Mouse (Mus musculus) liver, postnatal 0 days (tissue): Measurements from ENCODE around the gene Psen2. TPM values are rescaled to one million over a fixed set of nuclear protein-coding genes. Genes with fewer than 3 reads are reported as not detected.

Experiments used
- ATAC-seq: fragments of 200-750 bp; cut with Nextera tagmentation; 2 replicates; pipeline ENCODE4 v1.8.0; 2017; ENCODE audit warnings: mild to moderate bottlenecking, moderate library complexity
- DNase-seq: peaks from one replicate; pipeline ENCODE4 v3.0.0-alpha.2; 2016
- H3K27ac ChIP-seq: fragments of 300-500 bp; sonication (generic); 2 replicates; pipeline ENCODE4 v1.5.1; 2014; ENCODE audit warnings: antibody characterized with exemption, moderate library complexity, mild to moderate bottlenecking, low read depth
- H3K27me3 ChIP-seq: fragments of 300-500 bp; sonication (generic); 2 replicates; pipeline ENCODE4 v1.6.1; 2014; ENCODE audit warnings: low read length, control low read depth, mixed read lengths; ENCODE audit not compliant: insufficient read depth
- H3K36me3 ChIP-seq: fragments of 300-500 bp; sonication (generic); replicated peaks from 2 replicates; pipeline ENCODE4 v1.6.1; 2014; ENCODE audit warnings: mild to moderate bottlenecking, control low read depth, low read length, moderate library complexity, mixed read lengths; ENCODE audit not compliant: insufficient read depth
- H3K4me1 ChIP-seq: fragments of 300-500 bp; sonication (generic); 2 replicates; pipeline ENCODE4 v1.6.1; 2014; ENCODE audit warnings: antibody characterized with exemption, mild to moderate bottlenecking, control low read depth; ENCODE audit not compliant: insufficient read depth
- H3K4me2 ChIP-seq: fragments of 300-500 bp; sonication (generic); 2 replicates; pipeline ENCODE4 v1.6.1; 2014; ENCODE audit warnings: low read depth, mild to moderate bottlenecking, low read length, moderate library complexity, mixed read lengths
- H3K4me3 ChIP-seq: fragments of 300-500 bp; sonication (generic); 2 replicates; pipeline ENCODE4 v1.5.1; 2014; ENCODE audit warnings: low read depth, low read length
- H3K9ac ChIP-seq: fragments of 300-500 bp; sonication (generic); replicated peaks from 2 replicates; pipeline ENCODE4 v1.6.1; 2014; ENCODE audit warnings: mild to moderate bottlenecking, moderate library complexity
- H3K9me3 ChIP-seq: fragments of 300-500 bp; sonication (generic); 2 replicates; pipeline ENCODE4 v1.6.1; 2016; ENCODE audit warnings: mild to moderate bottlenecking, control low read depth, low read length, mixed read lengths
- CTCF ChIP-seq: sonication (generic); IDR thresholded peaks from 2 replicates; pipeline ENCODE4 v1.5.1; 2016; ENCODE audit warnings: antibody characterized with exemption, low read depth
- EP300 ChIP-seq: IDR thresholded peaks from 2 replicates; pipeline ENCODE4 v1.6.1; 2016; ENCODE audit warnings: antibody characterized with exemption, low read depth, mild to moderate bottlenecking
- WGBS: fragments of 180-500 bp; shearing (Covaris S2); extraction: QIAGEN DNeasy Blood & Tissue Kit; methylation state at CpG from one replicate; pipeline ENCODE4 v1.1.7; 2014; ENCODE audit not compliant: insufficient replicate concordance; 5-methylcytosine and 5-hydroxymethylcytosine counted together
- polyA plus RNA-seq: library from polyadenylated mRNA; unstranded; fragments of >200 nt; fragmentation: Nextera tagmentation; extraction: Ambion mirVana; gene quantifications from 2 replicates; pipeline ENCODE4 v1.2.1, GENCODE M21; 2015

Gene Psen2
- 25.6 and 25.8 TPM in 2 replicates for polyA plus RNA-seq

- DNase-seq, result peak; percentile 69
- Histone ChIP-seq H3K27ac (peak within 1 kb of the TSS; percentile 49), H3K4me1 (peaks cover 42% of the 10 kb centered on the region), H3K9me3 (no peaks in the 10 kb centered on the region), H3K4me3 (no peak within 1 kb of the TSS), H3K4me2 (peak within 1 kb of the TSS; percentile 74; the same call in 1 of the 2 replicates), H3K27me3 (no peaks in the 10 kb centered on the region), H3K9ac (no peak within 1 kb of the TSS), H3K36me3 (no peaks in the 10 kb centered on the region)
- ATAC-seq, result peak; percentile 57
- peak; percentile 75 for TF ChIP-seq EP300
- peak; percentile 76 for TF ChIP-seq CTCF
- WGBS, result 26% methylated on average over 7 of the region's 7 CpGs
These were observed at the start of gene Psen2 for GRCm38 (mm10) chr1:180263364-180263997. TSS of gene Psen2 (minus strand) at chr1:180263438.

GRCm38 (mm10) chr1:180312792-180313311 lies 49.6 kb upstream of the Psen2 start:
- TF ChIP-seq CTCF (no peak), EP300 (no peak)
- Histone ChIP-seq H3K9ac (no peak overlapping the region), H3K27ac (no peak overlapping the region), H3K27me3 (peaks cover 7% of the 10 kb centered on the region; the same call in 1 of the 2 replicates), H3K4me3 (no peak overlapping the region), H3K4me1 (peaks cover 10% of the 10 kb centered on the region), H3K36me3 (no peaks in the 10 kb centered on the region), H3K9me3 (no peaks in the 10 kb centered on the region), H3K4me2 (no peak overlapping the region)
- DNase-seq (no peak), ATAC-seq (peak; percentile 40; the same call in 1 of the 2 replicates)
- WGBS, result 51% methylated on average over 6 of the region's 6 CpGs

DNA sequence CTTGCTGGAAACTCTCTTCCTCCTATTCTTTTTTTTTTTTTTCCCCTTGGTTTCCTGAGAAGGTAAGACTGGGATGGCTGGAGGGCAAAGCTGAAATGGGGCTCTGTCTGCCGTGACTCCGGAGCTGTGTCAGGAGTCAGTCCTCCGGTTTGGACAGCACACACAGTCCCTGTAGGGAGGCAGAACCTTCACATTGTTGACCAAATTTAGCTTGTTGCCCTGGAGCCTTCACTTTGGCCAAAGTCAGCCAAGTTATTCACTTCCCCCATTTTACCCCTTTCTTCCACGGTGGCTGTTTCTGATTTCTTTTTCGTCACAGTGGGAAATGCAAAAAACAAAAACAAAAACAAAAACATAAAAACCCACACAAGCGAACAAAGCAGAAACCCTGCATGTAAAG lies 49.0 kb upstream of the Psen2 start:
- Histone ChIP-seq H3K9ac (no peak overlapping the region), H3K4me2 (no peak overlapping the region), H3K4me3 (no peak overlapping the region), H3K4me1 (peaks cover 7% of the 10 kb centered on the region), H3K9me3 (no peaks in the 10 kb centered on the region), H3K36me3 (no peaks in the 10 kb centered on the region), H3K27ac (no peak overlapping the region), H3K27me3 (peaks cover 7% of the 10 kb centered on the region; the same call in 1 of the 2 replicates)
- ATAC-seq (no peak), DNase-seq (no peak)
- no peak for TF ChIP-seq EP300
- no peak for TF ChIP-seq CTCF
- WGBS, result 53% methylated on average over 6 of the region's 6 CpGs

DNA sequence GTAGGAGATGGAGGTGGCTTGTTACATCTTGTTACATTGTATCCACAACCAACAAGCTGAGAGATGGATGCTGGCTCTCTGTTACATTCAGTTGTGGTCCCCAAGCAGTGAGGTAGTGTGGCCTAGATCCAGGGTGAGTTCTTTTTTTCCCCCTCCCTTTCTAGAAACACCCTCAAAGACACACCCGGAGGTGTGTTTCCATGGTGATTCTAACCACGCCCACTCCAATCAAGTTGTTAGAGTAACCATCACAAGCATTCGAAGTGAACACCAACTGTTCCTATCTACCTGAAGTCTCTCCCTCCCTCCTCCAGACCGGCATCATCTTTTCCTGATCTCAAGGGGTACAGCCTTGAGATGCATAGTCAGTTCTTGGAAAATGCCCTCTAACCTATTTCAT lies 45.7 kb upstream of the Psen2 start:
- no peaks in the 10 kb centered on the region for H3K36me3 ChIP-seq
- TF ChIP-seq EP300 (no peak), CTCF (no peak)
- H3K27ac ChIP-seq, result no peak overlapping the region
- H3K4me2 ChIP-seq, result no peak overlapping the region
- no peak overlapping the region for H3K9ac ChIP-seq
- H3K4me3 ChIP-seq, result no peak overlapping the region
- peaks cover 5% of the 10 kb centered on the region for H3K4me1 ChIP-seq
- peaks cover 3% of the 10 kb centered on the region; the same call in 1 of the 2 replicates for H3K27me3 ChIP-seq
- no peak for DNase-seq
- 63% methylated on average over 4 of the region's 4 CpGs for WGBS
- H3K9me3 ChIP-seq, result no peaks in the 10 kb centered on the region
- ATAC-seq, result no peak

DNA sequence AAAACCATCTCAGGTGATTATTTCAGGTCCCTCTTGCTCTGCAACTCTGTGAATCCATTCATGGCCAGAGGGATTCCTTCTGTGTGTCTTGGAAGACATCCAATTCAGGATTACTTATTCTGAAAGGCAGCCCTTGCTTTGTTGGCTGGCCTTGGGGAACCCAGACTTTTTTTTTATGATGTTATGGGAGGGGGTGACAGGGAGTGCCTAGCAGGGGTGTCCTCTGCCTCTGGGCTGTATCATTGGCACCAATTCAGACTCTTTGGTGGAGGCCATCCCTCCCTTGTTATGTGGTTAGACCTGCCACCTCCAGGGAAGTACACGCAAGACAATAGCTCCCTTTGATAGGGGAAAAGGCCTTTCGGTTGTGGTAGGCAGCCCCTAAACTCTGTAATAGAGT lies 44.4 kb upstream of the Psen2 start:
- no peak for ATAC-seq
- H3K4me2 ChIP-seq, result no peak overlapping the region
- no peaks in the 10 kb centered on the region for H3K36me3 ChIP-seq
- no peaks in the 10 kb centered on the region; the same call in 1 of the 2 replicates for H3K4me1 ChIP-seq
- 45% methylated on average over 2 of the region's 2 CpGs for WGBS
- no peak overlapping the region for H3K27ac ChIP-seq
- no peak for DNase-seq
- H3K27me3 ChIP-seq, result no peaks in the 10 kb centered on the region
- TF ChIP-seq EP300 (no peak), CTCF (no peak)
- no peak overlapping the region for H3K9ac ChIP-seq
- H3K4me3 ChIP-seq, result no peak overlapping the region
- H3K9me3 ChIP-seq, result no peaks in the 10 kb centered on the region

DNA sequence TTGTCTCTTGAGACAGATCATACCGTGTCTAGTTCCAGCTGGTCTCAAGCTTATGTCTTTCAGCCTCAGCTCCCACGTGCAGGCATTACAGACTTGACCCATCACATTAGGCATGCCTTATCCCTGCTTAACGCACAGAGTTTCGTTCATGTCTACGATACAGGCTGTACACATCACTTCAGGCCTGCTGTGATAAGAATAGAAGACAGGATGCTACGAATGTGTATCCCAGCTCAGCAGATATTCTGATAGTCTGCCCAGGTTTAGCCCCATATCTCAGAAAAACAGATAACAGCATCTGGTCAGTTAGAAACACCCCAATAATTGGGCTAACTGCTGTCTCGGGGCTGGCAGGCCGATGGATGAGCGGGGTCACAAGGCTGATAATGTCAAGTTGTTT lies 43.7 kb upstream of the Psen2 start:
- Histone ChIP-seq H3K4me2 (no peak overlapping the region), H3K27me3 (no peaks in the 10 kb centered on the region), H3K4me3 (no peak overlapping the region), H3K9me3 (no peaks in the 10 kb centered on the region), H3K27ac (no peak overlapping the region), H3K36me3 (no peaks in the 10 kb centered on the region), H3K4me1 (peaks cover 5% of the 10 kb centered on the region), H3K9ac (no peak overlapping the region)
- ATAC-seq (no peak), DNase-seq (no peak)
- WGBS, result 47% methylated on average over 9 of the region's 9 CpGs
- TF ChIP-seq CTCF, result no peak
- peak; percentile 55 for TF ChIP-seq EP300
